Mouse (Mus musculus): ENCODE measurements around the gene Col27a1. TPM values are rescaled to one million over a fixed set of nuclear protein-coding genes. Genes with fewer than 3 reads are reported as not detected.

Col27a1 gene
- polyA plus RNA-seq, 1 experiment from 2014 or later, result 1.4 TPM

MicroRNAs encoded within 50 kb of the gene (microRNA counts, 519-probe panel; counts per million panel counts)
- microRNA mmu-miR-455, result not detected

Small RNAs within 50 kb of the gene (microRNA-seq; reads per million reads assigned to microRNA genes)
- 296 reads per million, percentile 66 among the genes with 10 or more reads in this experiment for gene Mir455

Other genes starting within 250 kb of the Col27a1 start
- 29.5 and 39.8 TPM in 2 replicates for gene Zfp618, start 248.4 kb upstream of the Col27a1 start, polyA plus RNA-seq (2014; fragmentation: Nextera tagmentation; extraction: Ambion mirVana)
- not detected in 2 replicates for gene Ambp, start 59.2 kb upstream of the Col27a1 start, polyA plus RNA-seq (2014; fragmentation: Nextera tagmentation; extraction: Ambion mirVana)
- gene Kif12, start 41.9 kb upstream of the Col27a1 start, polyA plus RNA-seq (2014; fragmentation: Nextera tagmentation; extraction: Ambion mirVana), result not detected in 2 replicates
- not detected in 2 replicates for gene Orm1, start 130.6 kb downstream of the Col27a1 start, polyA plus RNA-seq (2014; fragmentation: Nextera tagmentation; extraction: Ambion mirVana)
- not detected in 2 replicates for gene Orm3, start 142.2 kb downstream of the Col27a1 start, polyA plus RNA-seq (2014; fragmentation: Nextera tagmentation; extraction: Ambion mirVana)
- not detected in 2 replicates for gene Orm2, start 148.4 kb downstream of the Col27a1 start, polyA plus RNA-seq (2014; fragmentation: Nextera tagmentation; extraction: Ambion mirVana)
- gene Akna, start 189.3 kb downstream of the Col27a1 start, polyA plus RNA-seq (2014; fragmentation: Nextera tagmentation; extraction: Ambion mirVana), result 3.0 and 6.1 TPM in 2 replicates

Data from midbrain, embryonic 14.5 days (tissue).